Mouse (Mus musculus) G1E-ER4 (cell line): Measurements from ENCODE around the gene Oaz2. TPM values are rescaled to one million over a fixed set of nuclear protein-coding genes. Genes with fewer than 3 reads are reported as not detected.

Experiments
- GATA1 ChIP-seq: IDR thresholded peaks from one replicate; pipeline ENCODE4 v1.8.0; 2012; ENCODE audit warnings: low read length, inconsistent platforms
- polyA plus RNA-seq: library from polyadenylated mRNA; stranded (reverse); fragments of >175 nt; gene quantifications from 2 replicates; pipeline ENCODE4 v1.2.3, GENCODE M21; 2012

Oaz2 gene
- polyA plus RNA-seq, 1 experiment: 114 TPM

- TF ChIP-seq GATA1: no peak
Observed at GRCm38 (mm10) chr9:65675461-65676357, 7.9 kb downstream of the Oaz2 start.

GRCm38 (mm10) chr9:65676358-65677118 lies 8.7 kb downstream of the Oaz2 start:
- no peak for TF ChIP-seq GATA1

GRCm38 (mm10) chr9:65677119-65677462 lies 9.3 kb downstream of the Oaz2 start:
- TF ChIP-seq GATA1: no peak

- TF ChIP-seq GATA1: no peak
Observed at GRCm38 (mm10) chr9:65679181-65679761, 11.5 kb downstream of the Oaz2 start.

GRCm38 (mm10) chr9:65680938-65681633 lies 13.3 kb downstream of the Oaz2 start:
- no peak for TF ChIP-seq GATA1

- no peak for TF ChIP-seq GATA1
Observed at GRCm38 (mm10) chr9:65681634-65681940, 13.8 kb downstream of the Oaz2 start.

- no peak for TF ChIP-seq GATA1
Observed at GRCm38 (mm10) chr9:65682183-65682582, 14.4 kb downstream of the Oaz2 start.

GRCm38 (mm10) chr9:65682994-65683393 lies 15.2 kb downstream of the Oaz2 start:
- no peak for TF ChIP-seq GATA1

GRCm38 (mm10) chr9:65684704-65685103 lies 16.9 kb downstream of the Oaz2 start:
- TF ChIP-seq GATA1: no peak

- TF ChIP-seq GATA1: no peak
Observed at GRCm38 (mm10) chr9:65692466-65692865, 24.7 kb downstream of the Oaz2 start.

GRCm38 (mm10) chr9:65692959-65693603 lies 25.3 kb downstream of the Oaz2 start:
- no peak for TF ChIP-seq GATA1

- no peak for TF ChIP-seq GATA1
Observed at GRCm38 (mm10) chr9:65695646-65696045, 27.8 kb downstream of the Oaz2 start.

GRCm38 (mm10) chr9:65696337-65696736 lies 28.5 kb downstream of the Oaz2 start:
- no peak for TF ChIP-seq GATA1

- TF ChIP-seq GATA1: no peak
Observed at GRCm38 (mm10) chr9:65697356-65697755, 29.6 kb downstream of the Oaz2 start.

GRCm38 (mm10) chr9:65697992-65698391 lies 30.2 kb downstream of the Oaz2 start:
- no peak for TF ChIP-seq GATA1
